Mouse (Mus musculus): ENCODE results near the gene Slc38a9. TPM values are rescaled to one million over a fixed set of nuclear protein-coding genes. Genes with fewer than 3 reads are reported as not detected.
"Not testable (repeated sequence)": the region's sequence is repeated elsewhere in the genome, so short reads cannot be mapped to it uniquely, and the experiment has no call there.

The Slc38a9 gene
- total RNA-seq, 2 experiments from 2014 or later, result 5.7 to 6.0 TPM

DNA sequence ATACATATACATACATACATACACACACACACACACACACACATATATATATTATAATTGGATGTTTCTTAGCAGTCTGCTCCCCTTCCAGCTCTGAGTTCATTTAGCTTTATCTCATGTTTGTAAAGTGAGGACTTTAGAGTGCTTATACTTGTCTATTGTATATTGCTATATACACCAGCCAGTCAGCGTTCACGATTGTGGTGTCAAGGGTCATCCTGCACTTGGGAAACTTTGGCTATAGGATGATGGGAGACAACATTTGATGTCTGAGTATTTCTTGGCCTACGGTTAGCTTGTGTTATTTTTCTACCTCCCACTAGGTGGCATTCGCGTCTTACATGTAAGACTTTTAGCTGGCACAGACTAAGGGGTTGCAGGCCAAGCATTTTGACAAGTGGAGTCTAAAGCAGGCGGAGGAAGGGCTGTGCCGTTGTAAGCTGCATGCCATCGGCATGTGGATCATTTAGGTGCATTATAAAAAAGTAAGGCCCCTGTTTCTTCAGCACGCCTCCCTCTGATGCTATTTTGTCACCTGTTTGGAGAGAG, 13.4 kb downstream of the Slc38a9 start:
- DNase-seq, result peak; percentile 29 to 38
- intact Hi-C loops (cut with DNase I), result loop anchor here (5.0 kb wide), 1 partner anchor 363 kb away; the partner anchor contains the start of gene Cdc20b

DNA sequence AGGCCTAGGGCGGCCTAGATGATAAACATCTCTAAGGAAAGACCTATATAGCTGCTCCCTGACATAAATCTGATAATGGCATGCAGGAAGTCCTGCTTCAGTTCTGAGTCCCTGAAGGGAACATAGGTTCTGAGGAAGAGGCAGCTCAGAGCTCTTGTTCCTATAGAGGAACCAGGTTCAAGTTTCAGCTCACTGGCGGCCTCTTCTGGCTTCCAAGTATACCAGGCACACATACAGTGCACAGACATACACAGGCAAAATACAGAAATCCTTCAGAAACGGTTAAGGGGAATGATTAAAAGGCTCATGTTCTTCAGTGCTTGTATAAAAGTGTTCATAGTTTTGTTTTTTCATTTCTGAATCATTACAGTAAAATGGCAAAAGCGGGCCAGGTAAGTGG, 17.6 kb downstream of the Slc38a9 start:
- DNase-seq, result no peak
- intact Hi-C loops (cut with DNase I), result no loop called here

DNA sequence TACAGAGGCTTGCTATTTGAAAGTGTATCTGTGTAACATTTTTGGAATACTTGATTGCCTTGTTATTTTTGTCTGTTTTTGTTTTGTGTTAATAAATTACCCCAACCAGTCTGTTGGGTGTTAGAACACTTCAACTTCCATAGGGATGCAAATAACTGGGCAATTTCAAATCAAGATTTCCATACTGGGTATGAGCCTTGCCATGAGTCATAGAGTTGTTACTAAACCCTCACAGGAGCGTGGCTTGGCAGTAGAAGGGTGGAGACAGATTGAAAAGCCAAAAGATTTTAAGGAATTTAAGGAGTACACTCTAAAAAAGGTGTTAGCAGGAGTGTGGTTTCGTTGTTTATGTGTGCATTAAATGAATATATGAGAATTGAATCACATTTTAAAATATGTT, 22.8 kb downstream of the Slc38a9 start:
- intact Hi-C loops (cut with DNase I), result loop anchor here (5.0 kb wide), 1 partner anchor 179 kb away; no protein-coding TSS in a partner anchor
- no peak for DNase-seq

DNA sequence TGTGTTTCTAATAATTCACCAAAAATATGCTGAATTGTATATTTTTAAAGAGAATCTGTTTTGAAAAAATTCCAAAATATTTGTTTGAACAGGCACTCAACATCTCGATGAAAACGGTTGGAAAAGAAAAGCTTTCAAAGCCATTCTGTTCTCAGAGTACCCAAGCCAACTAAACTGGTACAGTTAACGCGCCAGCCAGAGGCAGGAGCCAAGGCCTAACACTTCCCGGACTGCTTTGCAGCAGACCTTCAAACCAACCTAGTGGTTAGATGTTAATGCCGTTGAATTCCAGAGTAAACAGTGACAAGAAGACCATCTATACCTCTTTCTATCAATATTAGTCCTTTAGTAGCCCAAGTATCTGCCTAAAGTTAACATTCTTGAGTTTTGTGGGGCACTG, 23.4 kb downstream of the Slc38a9 start:
- intact Hi-C loops (cut with DNase I), result loop anchor here (5.0 kb wide), 1 partner anchor 178 kb away; no protein-coding TSS in a partner anchor
- DNase-seq, result no peak

DNA sequence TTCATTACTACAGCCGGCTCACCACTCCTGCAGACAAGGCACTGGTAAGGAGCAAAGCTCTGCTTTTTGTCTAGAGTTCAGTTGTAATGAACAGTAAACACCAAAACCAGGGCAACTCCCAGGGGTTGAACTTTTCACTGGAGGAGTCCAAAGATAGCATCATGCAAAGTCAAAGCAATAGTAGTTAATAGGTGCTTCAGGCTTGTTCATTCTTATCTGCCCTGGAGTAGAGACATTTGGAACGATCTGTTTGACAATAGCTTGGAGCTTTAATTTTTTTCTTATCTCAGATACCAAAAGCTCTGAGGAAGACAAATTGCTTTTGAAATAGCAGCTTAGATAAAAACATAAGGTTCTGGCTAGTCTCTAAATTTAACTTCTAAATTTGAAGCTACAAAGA, 25.6 kb downstream of the Slc38a9 start:
- DNase-seq, result no peak
- intact Hi-C loops (cut with DNase I), result no loop called here

DNA sequence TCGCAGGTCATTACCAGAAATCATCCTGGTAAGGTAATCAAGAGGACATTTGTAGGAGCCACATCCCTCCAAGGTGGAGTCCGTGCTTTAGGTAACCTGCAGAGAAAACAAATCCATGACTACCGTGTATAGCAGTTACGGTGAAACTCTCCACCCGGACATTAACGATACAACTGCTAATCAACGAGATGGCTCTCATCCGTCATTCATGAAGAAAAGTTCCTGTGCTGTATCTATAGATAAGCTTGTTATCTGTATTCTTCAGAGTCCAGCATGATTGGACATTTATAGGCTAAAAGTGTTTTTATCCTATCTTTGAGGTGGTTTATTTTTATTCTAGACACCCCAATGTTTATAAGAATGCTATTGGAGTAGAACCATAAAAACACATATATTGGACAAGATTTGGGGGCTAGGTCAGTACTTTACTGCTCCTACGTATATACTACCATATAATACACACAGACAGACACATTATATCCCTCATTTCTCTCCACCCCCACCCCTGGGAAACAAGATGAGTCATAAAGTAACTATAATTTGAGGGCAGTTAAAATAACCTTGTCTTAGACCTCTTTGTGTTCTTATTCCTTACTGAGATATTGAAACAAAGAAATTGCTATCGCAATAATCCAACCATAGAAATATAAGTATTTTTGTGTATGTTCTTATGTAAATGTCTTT, 32.5 kb downstream of the Slc38a9 start:
- DNase-seq, result no peak
- intact Hi-C loops (cut with DNase I), result no loop called here

DNA sequence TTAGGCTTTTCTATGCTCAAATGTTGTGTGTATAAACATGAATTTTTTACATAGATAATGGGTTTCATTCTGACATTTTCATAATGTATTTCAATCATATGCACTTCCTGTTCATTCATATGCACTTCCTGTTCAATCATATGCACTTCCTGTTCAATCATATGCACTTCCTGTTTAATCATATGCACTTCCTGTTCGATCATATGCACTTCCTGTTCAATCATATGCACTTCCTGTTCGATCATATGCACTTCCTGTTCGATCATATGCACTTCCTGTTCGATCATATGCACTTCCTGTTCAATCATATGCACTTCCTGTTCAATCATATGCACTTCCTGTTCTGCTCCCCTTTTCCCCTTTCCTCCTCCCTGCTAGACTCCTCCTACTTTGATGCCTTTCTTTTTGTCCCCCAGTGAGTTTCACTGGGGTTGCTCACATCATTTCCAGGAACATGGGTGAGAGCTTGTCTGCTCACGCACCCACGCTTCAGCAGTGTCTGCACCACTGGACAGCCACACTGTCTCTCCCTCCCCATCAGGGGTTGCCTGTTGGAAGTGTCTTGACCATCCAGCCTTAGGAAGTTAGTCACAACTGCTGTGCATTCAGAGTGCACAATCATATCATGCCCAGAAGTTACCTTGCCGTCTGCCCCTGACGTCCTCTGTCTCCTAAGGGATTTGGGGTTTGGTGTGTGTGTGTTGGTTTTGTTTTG, 35.1 kb downstream of the Slc38a9 start:
- DNase-seq, result no peak
- intact Hi-C loops (cut with DNase I), result no loop called here

DNA sequence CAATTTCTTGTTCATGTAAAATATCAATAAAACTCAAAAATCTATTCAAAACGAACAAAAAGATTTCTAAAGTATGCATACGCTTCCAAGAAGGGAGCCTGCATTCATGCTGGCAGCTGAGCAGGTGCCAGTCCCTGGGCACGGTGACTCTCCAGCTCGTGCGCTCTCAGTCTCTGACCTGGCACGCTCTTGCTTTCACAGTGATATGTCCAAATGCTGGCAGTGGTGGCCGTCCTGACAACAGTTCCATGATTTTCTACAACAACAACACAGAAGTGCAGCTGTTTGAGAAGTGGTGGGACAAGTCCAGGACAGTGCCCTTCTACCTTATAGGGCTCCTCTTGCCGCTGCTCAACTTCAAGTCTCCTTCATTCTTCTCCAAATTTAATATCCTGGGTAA, 40.7 kb downstream of the Slc38a9 start:
- no peak for DNase-seq
- intact Hi-C loops (cut with DNase I), result no loop called here

DNA sequence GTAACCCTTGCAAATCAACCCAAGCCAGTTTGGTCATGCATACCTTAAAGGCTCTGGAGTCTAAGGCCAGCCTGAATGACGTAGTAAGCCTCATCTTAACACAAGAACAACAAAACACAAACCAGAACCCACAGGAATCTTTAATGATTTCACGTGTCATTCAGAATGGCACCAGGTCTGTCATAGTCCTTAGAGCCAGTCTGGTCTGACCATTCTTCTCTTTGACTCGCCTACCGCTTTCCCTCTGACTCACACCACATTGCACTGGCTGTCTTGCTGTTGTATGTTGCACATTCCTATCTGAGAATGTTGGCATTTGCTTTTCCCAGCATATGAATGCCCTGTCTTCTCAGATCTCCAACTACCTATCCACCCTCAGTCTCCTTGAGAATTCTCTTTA, 45.8 kb downstream of the Slc38a9 start:
- no peak for DNase-seq
- intact Hi-C loops (cut with DNase I), result no loop called here

DNA sequence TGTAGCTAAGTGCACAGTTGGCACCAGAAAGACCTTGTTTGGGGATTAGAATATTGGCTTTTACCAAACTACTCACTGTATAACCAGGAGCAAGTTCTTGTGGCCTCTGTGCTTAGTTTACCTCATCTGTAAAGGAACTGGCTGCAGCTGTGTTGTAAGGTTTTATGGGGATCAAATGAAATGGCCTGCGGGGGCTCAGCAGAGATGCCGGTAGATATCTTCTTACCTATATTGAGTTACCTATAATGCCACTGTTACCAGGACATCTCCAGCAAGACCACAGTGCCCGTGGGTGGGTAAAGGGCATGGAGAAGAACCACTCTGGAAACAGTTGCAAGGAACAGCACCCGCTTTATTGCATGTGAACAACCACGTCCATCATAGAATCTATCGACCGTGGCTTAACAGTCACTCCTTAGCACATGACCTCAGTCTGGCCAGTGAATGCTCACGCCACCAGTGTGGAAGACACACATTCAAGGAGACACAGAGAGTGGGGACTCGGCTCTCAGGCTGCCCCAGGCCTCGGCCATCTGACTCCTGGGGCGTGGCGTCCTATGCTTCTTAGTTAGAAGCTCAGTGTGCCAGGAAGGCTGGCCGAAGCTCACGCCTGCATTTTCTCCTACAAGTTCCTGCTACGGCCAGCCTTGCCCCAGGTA, 59.7 kb downstream of the Slc38a9 start:
- intact Hi-C loops (cut with DNase I), result no loop called here
- no peak for DNase-seq

DNA sequence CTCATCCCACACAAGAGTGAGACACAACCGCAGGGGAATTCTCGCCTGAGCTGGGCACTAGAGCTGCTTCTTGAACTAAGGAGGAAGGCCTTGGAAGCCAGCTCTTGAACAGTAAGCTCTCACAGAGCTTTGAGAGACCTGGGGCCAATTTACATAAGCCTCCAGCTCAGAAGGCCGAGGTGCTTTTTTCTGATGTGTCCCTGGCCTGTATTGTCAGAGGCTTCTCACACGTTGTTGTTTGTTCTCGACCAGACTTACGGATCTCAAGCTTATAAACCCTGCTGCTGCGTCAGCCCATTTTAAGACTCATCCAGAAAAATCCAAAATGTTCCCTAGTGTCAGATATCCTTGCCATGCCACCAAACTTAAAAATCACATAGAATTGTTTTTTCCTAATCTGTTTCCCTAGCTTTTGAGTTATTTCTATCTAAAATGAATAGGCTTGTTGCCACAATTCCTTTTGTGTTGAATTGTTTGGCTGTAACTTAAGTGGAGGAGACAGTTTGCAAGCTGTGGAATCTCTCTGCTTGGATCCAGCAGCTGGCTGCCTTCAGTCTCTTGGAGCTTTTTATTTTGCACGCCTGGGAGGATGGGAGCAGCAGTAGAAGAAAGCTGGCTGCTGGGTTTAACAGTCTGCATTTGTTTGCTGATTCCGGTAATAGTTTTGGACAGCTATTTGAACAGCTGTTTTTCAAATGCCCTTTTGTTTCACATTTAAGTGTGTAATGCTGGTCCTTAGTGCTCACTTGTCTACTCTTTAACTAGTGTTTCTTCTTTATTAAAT, 61.6 kb downstream of the Slc38a9 start:
- intact Hi-C loops (cut with DNase I), result no loop called here
- DNase-seq, result no peak

DNA sequence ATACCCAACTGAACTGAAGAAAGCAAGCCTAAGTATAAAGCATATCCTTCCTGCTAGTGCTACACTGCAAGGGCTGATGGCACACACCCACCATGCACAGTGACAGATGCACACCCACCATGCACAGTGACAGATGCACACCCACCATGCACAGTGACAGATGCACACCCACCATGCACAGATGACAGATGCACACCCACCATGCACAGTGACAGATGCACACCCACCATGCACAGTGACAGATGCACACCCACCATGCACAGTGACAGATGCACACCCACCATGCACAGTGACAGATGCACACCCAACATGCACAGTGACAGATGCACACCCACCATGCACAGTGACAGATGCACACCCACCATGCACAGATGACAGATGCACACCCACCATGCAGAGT, 63.7 kb downstream of the Slc38a9 start:
- intact Hi-C loops (cut with DNase I); DNase-seq: not testable (repeated sequence)

DNA sequence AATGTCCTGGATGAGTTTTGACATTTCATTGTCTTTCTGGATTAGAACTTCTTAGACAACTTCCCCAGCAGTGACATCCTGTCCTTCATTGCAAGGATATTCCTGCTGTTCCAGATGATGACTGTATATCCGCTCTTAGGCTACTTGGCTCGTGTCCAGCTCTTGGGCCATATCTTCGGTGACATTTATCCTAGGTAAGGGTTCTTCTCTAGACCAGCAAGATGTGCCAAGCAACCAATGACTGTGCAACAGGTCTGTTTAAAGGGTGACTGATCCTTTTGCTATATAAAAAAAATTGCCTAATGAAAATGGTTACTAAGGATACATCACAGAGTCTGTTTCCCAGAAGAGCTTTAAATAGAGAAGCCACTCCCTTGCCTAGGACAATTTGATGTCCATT, 65.5 kb downstream of the Slc38a9 start:
- intact Hi-C loops (cut with DNase I), result no loop called here
- DNase-seq, result no peak

DNA sequence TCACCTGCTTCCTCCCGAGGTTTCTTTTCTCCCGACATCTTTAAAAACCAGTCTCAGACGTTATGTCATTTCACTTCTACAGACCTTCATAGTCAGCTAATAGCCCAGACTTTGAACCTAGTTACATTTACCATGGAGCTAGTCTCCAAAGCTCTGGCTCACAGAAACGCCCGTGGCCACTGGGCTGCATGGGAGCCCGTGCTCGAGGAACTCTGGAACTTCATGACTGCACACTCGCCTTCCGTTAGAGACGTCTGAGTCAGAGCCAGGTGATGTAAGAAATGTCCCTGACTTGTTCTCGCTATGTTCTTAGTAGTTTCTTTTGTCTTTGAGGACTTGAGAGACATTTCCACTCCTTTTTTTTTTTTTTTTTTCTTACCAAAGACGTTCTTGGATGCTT, 72.8 kb downstream of the Slc38a9 start:
- intact Hi-C loops (cut with DNase I), result no loop called here
- DNase-seq, result no peak

DNA sequence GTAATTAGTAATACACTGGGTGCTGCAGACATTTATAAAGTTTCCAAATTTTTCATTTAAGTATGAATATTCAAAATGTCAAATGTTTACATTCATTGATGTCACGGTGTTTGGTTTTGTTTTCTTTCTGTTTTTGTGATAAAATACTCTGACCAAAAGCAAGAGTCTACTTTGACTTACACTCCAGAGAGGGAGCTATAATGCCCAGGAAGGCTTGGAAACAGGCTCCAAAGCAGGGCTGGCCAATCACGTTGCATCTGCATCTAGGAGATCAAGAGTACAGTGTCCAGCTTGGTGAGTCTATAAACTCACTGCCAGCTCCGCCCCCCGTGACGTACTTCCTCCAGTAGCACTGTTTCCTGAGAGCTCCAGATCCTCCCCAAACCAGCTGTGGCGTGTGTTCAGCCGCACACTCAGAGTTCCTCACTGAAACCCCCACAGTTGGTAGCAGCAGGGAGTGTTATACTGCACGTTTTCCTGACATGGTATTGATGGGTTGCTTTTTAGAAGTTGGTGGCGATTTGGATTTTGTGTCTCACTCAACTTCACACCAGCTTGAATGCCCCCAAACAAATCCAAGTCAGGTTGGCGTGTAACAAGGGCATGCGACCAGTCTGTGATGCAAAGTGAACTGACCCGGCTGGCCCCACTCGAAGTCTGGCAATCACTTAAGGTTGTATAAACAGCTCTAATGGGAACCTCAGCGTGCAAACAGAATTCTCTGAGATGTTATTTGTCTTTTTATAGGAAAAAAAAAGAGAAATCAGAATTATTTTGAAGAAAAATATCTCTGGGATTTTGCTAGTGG, 74.6 kb downstream of the Slc38a9 start:
- intact Hi-C loops (cut with DNase I), result no loop called here
- DNase-seq, result peak; percentile 46 to 53

DNA sequence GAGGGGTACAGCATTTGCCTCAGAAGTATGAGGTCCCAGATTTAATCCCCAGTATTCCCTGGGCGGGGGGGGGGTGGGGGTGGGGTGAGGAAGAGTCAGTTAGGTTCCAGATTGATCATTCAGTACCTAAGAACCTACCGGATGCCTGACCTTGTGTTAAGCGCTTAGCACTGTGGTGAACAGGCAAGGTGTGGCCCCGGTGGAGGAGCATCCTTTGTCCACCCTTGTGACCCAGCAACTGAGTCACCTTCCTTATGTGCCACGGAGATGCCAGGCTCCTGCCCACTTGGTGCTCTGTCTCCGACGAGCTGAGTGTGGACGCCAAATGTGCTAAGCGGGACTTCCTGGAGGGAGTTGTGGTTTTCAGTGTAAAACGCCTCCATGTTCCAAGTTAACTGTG, 75.9 kb downstream of the Slc38a9 start:
- DNase-seq, result no peak
- intact Hi-C loops (cut with DNase I), result no loop called here

DNA sequence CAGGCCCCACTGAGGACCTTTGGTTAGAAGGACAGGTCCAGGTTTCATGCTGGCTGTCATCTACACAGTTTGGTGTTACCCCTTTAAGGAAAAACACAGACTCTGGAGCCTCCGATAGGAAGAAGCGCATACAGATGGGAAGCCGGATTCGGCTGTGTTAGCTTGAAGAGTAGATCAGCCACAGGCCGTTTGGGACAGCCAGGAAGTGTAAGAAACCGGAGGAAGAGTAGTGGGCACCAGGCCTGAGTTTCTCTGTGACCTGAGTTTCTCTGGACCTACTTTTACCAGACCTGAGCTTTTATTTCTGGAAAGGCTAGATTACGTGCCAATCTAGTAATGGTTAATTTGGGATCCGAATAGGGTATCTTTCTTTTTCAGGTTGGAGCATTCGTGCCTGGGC, 76.6 kb downstream of the Slc38a9 start:
- intact Hi-C loops (cut with DNase I), result no loop called here
- DNase-seq, result no peak

DNA sequence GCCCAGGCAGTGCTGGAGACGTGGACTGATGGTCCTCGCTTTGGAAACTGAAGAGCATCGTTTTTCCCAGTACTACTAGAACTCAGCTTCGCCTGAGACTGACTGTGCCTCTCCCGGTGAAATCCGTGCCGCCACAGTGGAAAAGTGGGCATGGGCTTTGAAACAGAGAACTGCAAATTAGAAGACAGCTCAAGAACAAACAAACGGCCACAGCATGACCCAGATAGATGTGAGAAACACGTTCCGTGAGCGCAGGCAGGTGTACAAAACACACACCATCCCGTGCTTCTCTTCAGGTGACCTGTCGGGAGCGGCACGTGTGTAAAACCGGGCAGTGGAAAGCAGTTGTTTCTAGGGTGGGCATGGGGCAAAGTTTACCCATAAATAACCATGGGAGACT, 77.5 kb downstream of the Slc38a9 start:
- no peak for DNase-seq
- intact Hi-C loops (cut with DNase I), result no loop called here

DNA sequence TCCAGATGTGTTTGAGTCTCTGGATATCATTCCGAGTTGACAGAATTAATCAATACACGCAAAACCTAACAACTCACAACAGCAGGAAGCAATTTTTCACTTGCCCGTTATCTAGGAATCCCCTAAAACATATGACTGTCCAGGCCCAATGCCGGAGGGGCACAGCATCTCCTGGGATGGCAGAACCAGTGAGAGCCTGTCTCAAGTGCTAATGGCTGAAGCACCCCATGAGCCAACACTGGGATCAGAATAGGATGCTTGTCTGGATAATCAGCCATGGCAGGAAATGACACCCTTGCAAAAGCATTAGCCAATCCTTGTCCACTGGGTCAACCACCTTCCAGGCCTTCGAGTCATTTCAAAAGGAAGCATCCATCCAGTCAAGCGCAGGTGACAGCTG, 79.5 kb downstream of the Slc38a9 start:
- intact Hi-C loops (cut with DNase I), result no loop called here
- DNase-seq, result no peak
